Mouse (Mus musculus) adrenal gland, postnatal 36 days (tissue): ENCODE data around the gene Rnf157. TPM values are rescaled to one million over a fixed set of nuclear protein-coding genes. Genes with fewer than 3 reads are reported as not detected.
A peak's percentile ranks its signal among the peaks of the same experiment; 100 is the strongest.

Experiments
- DNase-seq, 2 experiments: peaks; one replicate each; pipeline ENCODE4 v3.0.0; 2021; ENCODE audit warnings: mixed read lengths in 1 of 2
- total RNA-seq, 2 experiments: library from RNA; stranded (reverse); gene quantifications; 2 replicates each; pipeline ENCODE4 v1.2.3; 2021

Rnf157 gene
- total RNA-seq, 2 experiments from 2014 or later = 8.1 TPM

- DNase-seq = no peak
Observed at GRCm38 (mm10) chr11:116298221-116298620, 114.6 kb downstream of the Rnf157 start.

- DNase-seq = no peak
Observed at GRCm38 (mm10) chr11:116297017-116297416, 115.8 kb downstream of the Rnf157 start.

GRCm38 (mm10) chr11:116296191-116296734 is 116.6 kb downstream of the Rnf157 start:
- DNase-seq = peak in 1 of 2 experiments; percentile 47

GRCm38 (mm10) chr11:116294319-116294718 is 118.5 kb downstream of the Rnf157 start:
- peak; percentile 40 to 61 for DNase-seq

GRCm38 (mm10) chr11:116293538-116294137 is 119.2 kb downstream of the Rnf157 start:
- no peak for DNase-seq

- DNase-seq = no peak
Observed at GRCm38 (mm10) chr11:116292401-116292800, 120.4 kb downstream of the Rnf157 start.

GRCm38 (mm10) chr11:116290556-116290955 is 122.3 kb downstream of the Rnf157 start:
- no peak for DNase-seq

GRCm38 (mm10) chr11:116287351-116287750 is 125.5 kb downstream of the Rnf157 start:
- no peak for DNase-seq

Other genes with a start within 250 kb of the Rnf157 start
- 10 to 100 TPM; 38.4 to 41.6 TPM for gene Fbf1, start 244.9 kb downstream of the Rnf157 start, total RNA-seq
- 10 to 100 TPM; 20.0 to 28.5 TPM for gene Ten1, start 214.2 kb downstream of the Rnf157 start, total RNA-seq
- 100 to 1,000 TPM; 170 to 228 TPM for gene Acox1, start 214.0 kb downstream of the Rnf157 start, total RNA-seq
- under 1 TPM; 0.70 to 0.82 TPM for gene Evpl, start 175.0 kb downstream of the Rnf157 start, total RNA-seq
- 10 to 100 TPM; 77.4 to 81.8 TPM for gene Srp68, start 138.8 kb downstream of the Rnf157 start, total RNA-seq
- not detected for gene Galr2, start 132.1 kb downstream of the Rnf157 start, total RNA-seq
- gene Exoc7, start 105.8 kb downstream of the Rnf157 start, total RNA-seq = 10 to 100 TPM; 57.6 to 68.8 TPM
- gene Foxj1, start 77.6 kb downstream of the Rnf157 start, total RNA-seq = under 1 TPM in 1 of 2 experiments, not detected in 1; 0.10 TPM
- 10 to 100 TPM; 30.9 to 42.6 TPM for gene Ubald2, start 21.1 kb upstream of the Rnf157 start, total RNA-seq
- not detected for gene Qrich2, start 53.2 kb upstream of the Rnf157 start, total RNA-seq
- gene Prpsap1, start 81.2 kb upstream of the Rnf157 start, total RNA-seq = 10 to 100 TPM; 84.6 to 87.0 TPM
- gene Sphk1, start 117.9 kb upstream of the Rnf157 start, total RNA-seq = 1 to 10 TPM; 1.7 to 3.4 TPM
- 10 to 100 TPM; 26.6 to 29.3 TPM for gene Ube2o, start 168.4 kb upstream of the Rnf157 start, total RNA-seq
- gene Aanat, start 173.4 kb upstream of the Rnf157 start, total RNA-seq = not detected
- 10 to 100 TPM; 12.5 to 17.5 TPM for gene Rhbdf2, start 214.0 kb upstream of the Rnf157 start, total RNA-seq
- 10 to 100 TPM in 1 of 2 experiments, 1 to 10 TPM in 1; 9.6 to 14.1 TPM for gene Prcd, start 240.5 kb upstream of the Rnf157 start, total RNA-seq
- gene Cygb, start 241.3 kb upstream of the Rnf157 start, total RNA-seq = 10 to 100 TPM; 25.0 to 36.5 TPM